Mouse (Mus musculus): ENCODE results near the gene Gpatch8. TPM values are rescaled to one million over a fixed set of nuclear protein-coding genes. Genes with fewer than 3 reads are reported as not detected.

The Gpatch8 gene
- 9.8 and 11.9 TPM in 2 replicates for polyA plus RNA-seq (2012)

GRCm38 (mm10) chr11:102556031-102556715 is at the start of gene Gpatch8:
Gene Gpatch8, minus strand, starts transcription at chr11:102556392.

GRCm38 (mm10) chr11:102604010-102604584 is 47.9 kb upstream of the Gpatch8 start, which contains the start of gene Fzd2:
Gene Fzd2, plus strand, starts transcription at chr11:102604396.

GRCm38 (mm10) chr11:102579165-102580033 is 23.2 kb upstream of the Gpatch8 start, which contains the start of gene Gm11627:
Gene Gm11627, minus strand, starts transcription at chr11:102579461.

GRCm38 (mm10) chr11:102469648-102470357 is 86.4 kb downstream of the Gpatch8 start, which contains the start of gene Itga2b:
Gene Itga2b, minus strand, starts transcription at chr11:102470122.

GRCm38 (mm10) chr11:102447497-102447896 is 108.7 kb downstream of the Gpatch8 start, which contains the start of gene Fam171a2:
Gene Fam171a2, minus strand, starts transcription at chr11:102447682.

GRCm38 (mm10) chr11:102430121-102431017 is 125.8 kb downstream of the Gpatch8 start, which contains the start of gene Grn:
Gene Grn, plus strand, starts transcription at chr11:102430315.

Other genes starting within 250 kb of the Gpatch8 start
- gene Ubtf, start 236.7 kb downstream of the Gpatch8 start, polyA plus RNA-seq (2012): 161 and 212 TPM in 2 replicates
- 2.7 and 4.3 TPM in 2 replicates for gene Slc4a1, start 190.2 kb downstream of the Gpatch8 start, polyA plus RNA-seq (2012)
- gene Rundc3a, start 163.0 kb downstream of the Gpatch8 start, polyA plus RNA-seq (2012): 1.8 and 3.5 TPM in 2 replicates
- 222 and 234 TPM in 2 replicates for gene Slc25a39, start 148.4 kb downstream of the Gpatch8 start, polyA plus RNA-seq (2012)
- 72.3 and 103 TPM in 2 replicates for gene Grn, start 126.1 kb downstream of the Gpatch8 start, polyA plus RNA-seq (2012)
- gene Fam171a2, start 108.7 kb downstream of the Gpatch8 start, polyA plus RNA-seq (2012): 4.1 and 7.0 TPM in 2 replicates
- gene Itga2b, start 86.3 kb downstream of the Gpatch8 start, polyA plus RNA-seq (2012): 113 and 212 TPM in 2 replicates
- gene Gm11627, start 23.1 kb upstream of the Gpatch8 start, polyA plus RNA-seq (2012): not detected in 2 replicates
- 0.18 and 0.24 TPM in 2 replicates for gene Fzd2, start 48.0 kb upstream of the Gpatch8 start, polyA plus RNA-seq (2012)
- gene Meioc, start 107.3 kb upstream of the Gpatch8 start, polyA plus RNA-seq (2012): not detected in 2 replicates
- 8.7 and 9.4 TPM in 2 replicates for gene Ccdc43, start 141.4 kb upstream of the Gpatch8 start, polyA plus RNA-seq (2012)
- 4.3 and 8.7 TPM in 2 replicates for gene Adam11, start 205.0 kb upstream of the Gpatch8 start, polyA plus RNA-seq (2012)